Mouse (Mus musculus): Measurements from ENCODE around the gene Fbxo31. TPM values are rescaled to one million over a fixed set of nuclear protein-coding genes. Genes with fewer than 3 reads are reported as not detected.

Fbxo31 gene
- total and polyA plus RNA-seq, 3 experiments = 4.9 to 25.3 (median 5.9) TPM

DNA sequence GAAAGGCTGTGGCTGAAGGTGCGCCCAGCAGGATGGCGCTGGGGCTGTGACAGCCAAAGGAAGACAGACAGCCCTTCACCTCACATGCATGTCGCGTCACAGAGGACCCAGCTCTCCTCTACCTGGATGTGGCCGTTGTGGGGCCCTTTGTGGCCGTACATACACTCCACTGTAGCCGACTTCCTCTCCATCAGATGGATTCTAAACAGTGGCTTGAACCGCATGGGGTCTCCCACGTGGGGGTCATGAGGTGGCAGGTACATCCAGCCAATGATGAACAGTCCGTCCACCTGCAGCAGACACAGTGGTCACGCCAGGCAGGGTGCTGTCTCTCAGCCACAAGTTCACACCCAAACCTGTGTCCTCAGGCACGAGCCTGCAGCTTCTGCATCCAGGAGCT lies 18.8 kb downstream of the Fbxo31 start:
- no peak overlapping the region for H3K4me3 ChIP-seq (ENCODE audit: low read depth, low read length)
- no peak for DNase-seq (ENCODE audit: low spot score)
- no peaks in the 10 kb centered on the region for H3K4me1 ChIP-seq (ENCODE audit: insufficient read depth, low read depth, low read length)
- H3K27me3 ChIP-seq (ENCODE audit: insufficient read depth, low read length) = no peaks in the 10 kb centered on the region
- H3K36me3 ChIP-seq (replicated peaks) = peaks cover 91% of the 10 kb centered on the region
- no peak for TF ChIP-seq CTCF (IDR thresholded peaks at IDR 0.05; ENCODE audit: low read depth, low read length)
- TF ChIP-seq GATA2 (IDR thresholded peaks at IDR 0.05; ENCODE audit: borderline replicate concordance, low read depth, low read length) = no peak
- no peak for TF ChIP-seq TAL1 (conservative IDR thresholded peaks at IDR 0.05; ENCODE audit: low read depth, low read length)
- TF ChIP-seq GATA1 (IDR thresholded peaks at IDR 0.05; ENCODE audit: borderline replicate concordance, low read length) = no peak
- no peak for TF ChIP-seq POLR2AphosphoS5 (IDR thresholded peaks at IDR 0.05; ENCODE audit: insufficient replicate concordance, low read depth, low read length)
- no peak for ATAC-seq (ENCODE audit: extremely low read depth, insufficient number of reproducible peaks, low FRiP score, poor library complexity, severe bottlenecking)
- no peaks in the 10 kb centered on the region for H3K9me3 ChIP-seq (replicated peaks)

- Histone ChIP-seq H3K27me3 (ENCODE audit: insufficient read depth, low read length) (no peaks in the 10 kb centered on the region), H3K36me3 (replicated peaks) (peaks cover 91% of the 10 kb centered on the region), H3K9me3 (replicated peaks) (no peaks in the 10 kb centered on the region), H3K4me3 (ENCODE audit: low read depth, low read length) (no peak overlapping the region), H3K4me1 (ENCODE audit: insufficient read depth, low read depth, low read length) (no peaks in the 10 kb centered on the region)
- no peak for DNase-seq (ENCODE audit: low spot score)
- ATAC-seq (ENCODE audit: extremely low read depth, insufficient number of reproducible peaks, low FRiP score, poor library complexity, severe bottlenecking) = no peak
- TF ChIP-seq CTCF (IDR thresholded peaks at IDR 0.05; ENCODE audit: low read depth, low read length) (no peak), TAL1 (conservative IDR thresholded peaks at IDR 0.05; ENCODE audit: low read depth, low read length) (no peak), POLR2AphosphoS5 (IDR thresholded peaks at IDR 0.05; ENCODE audit: insufficient replicate concordance, low read depth, low read length) (no peak), GATA2 (IDR thresholded peaks at IDR 0.05; ENCODE audit: borderline replicate concordance, low read depth, low read length) (no peak), GATA1 (IDR thresholded peaks at IDR 0.05; ENCODE audit: borderline replicate concordance, low read length) (no peak)
Observed at GRCm38 (mm10) chr8:121558538-121558937, 20.1 kb downstream of the Fbxo31 start.

DNA sequence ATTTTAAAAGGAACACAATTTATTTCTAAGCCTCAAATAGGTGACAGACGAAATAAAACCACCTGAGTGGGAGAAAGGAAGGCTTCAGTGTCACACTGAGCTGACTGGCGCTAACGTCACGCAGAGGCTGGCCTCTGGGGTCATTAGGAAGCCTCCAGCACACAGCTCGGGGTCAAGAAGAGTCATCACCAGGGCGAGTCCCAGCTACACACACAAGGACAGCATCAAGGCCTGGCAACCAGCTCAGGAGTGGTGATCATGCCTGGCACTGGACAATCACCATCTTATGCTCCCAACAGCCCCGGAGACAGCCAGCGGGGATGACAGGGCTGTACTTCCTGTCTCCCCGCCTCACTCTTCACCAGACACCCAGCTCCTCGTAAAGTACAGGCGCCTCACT lies 20.9 kb downstream of the Fbxo31 start:
- Histone ChIP-seq H3K36me3 (replicated peaks) (peaks cover 91% of the 10 kb centered on the region), H3K27me3 (ENCODE audit: insufficient read depth, low read length) (no peaks in the 10 kb centered on the region), H3K9me3 (replicated peaks) (no peaks in the 10 kb centered on the region), H3K4me1 (ENCODE audit: insufficient read depth, low read depth, low read length) (no peaks in the 10 kb centered on the region), H3K4me3 (ENCODE audit: low read depth, low read length) (no peak overlapping the region)
- DNase-seq (ENCODE audit: low spot score) = no peak
- ATAC-seq (ENCODE audit: extremely low read depth, insufficient number of reproducible peaks, low FRiP score, poor library complexity, severe bottlenecking) = no peak
- TF ChIP-seq TAL1 (conservative IDR thresholded peaks at IDR 0.05; ENCODE audit: low read depth, low read length) = no peak
- TF ChIP-seq GATA1 (IDR thresholded peaks at IDR 0.05; ENCODE audit: borderline replicate concordance, low read length) = no peak
- no peak for TF ChIP-seq POLR2AphosphoS5 (IDR thresholded peaks at IDR 0.05; ENCODE audit: insufficient replicate concordance, low read depth, low read length)
- no peak for TF ChIP-seq GATA2 (IDR thresholded peaks at IDR 0.05; ENCODE audit: borderline replicate concordance, low read depth, low read length)
- TF ChIP-seq CTCF (IDR thresholded peaks at IDR 0.05; ENCODE audit: low read depth, low read length) = no peak

GRCm38 (mm10) chr8:121553831-121554475 lies 24.7 kb downstream of the Fbxo31 start:
- no peaks in the 10 kb centered on the region for H3K9me3 ChIP-seq (replicated peaks)
- H3K27me3 ChIP-seq (ENCODE audit: insufficient read depth, low read length) = no peaks in the 10 kb centered on the region
- ATAC-seq (ENCODE audit: extremely low read depth, insufficient number of reproducible peaks, low FRiP score, poor library complexity, severe bottlenecking) (no peak), DNase-seq (ENCODE audit: low spot score) (no peak)
- peaks cover 94% of the 10 kb centered on the region for H3K36me3 ChIP-seq (replicated peaks)
- TF ChIP-seq GATA1 (IDR thresholded peaks at IDR 0.05; ENCODE audit: borderline replicate concordance, low read length) (no peak), TAL1 (conservative IDR thresholded peaks at IDR 0.05; ENCODE audit: low read depth, low read length) (no peak), GATA2 (IDR thresholded peaks at IDR 0.05; ENCODE audit: borderline replicate concordance, low read depth, low read length) (no peak), POLR2AphosphoS5 (IDR thresholded peaks at IDR 0.05; ENCODE audit: insufficient replicate concordance, low read depth, low read length) (no peak), CTCF (IDR thresholded peaks at IDR 0.05; ENCODE audit: low read depth, low read length) (no peak)
- no peaks in the 10 kb centered on the region for H3K4me1 ChIP-seq (ENCODE audit: insufficient read depth, low read depth, low read length)
- H3K4me3 ChIP-seq (ENCODE audit: low read depth, low read length) = no peak overlapping the region

- TF ChIP-seq GATA1 (IDR thresholded peaks at IDR 0.05; ENCODE audit: borderline replicate concordance, low read length) = no peak
- no peak for TF ChIP-seq POLR2AphosphoS5 (IDR thresholded peaks at IDR 0.05; ENCODE audit: insufficient replicate concordance, low read depth, low read length)
- no peak for TF ChIP-seq CTCF (IDR thresholded peaks at IDR 0.05; ENCODE audit: low read depth, low read length)
- no peak for TF ChIP-seq GATA2 (IDR thresholded peaks at IDR 0.05; ENCODE audit: borderline replicate concordance, low read depth, low read length)
- TF ChIP-seq TAL1 (conservative IDR thresholded peaks at IDR 0.05; ENCODE audit: low read depth, low read length) = no peak
- ATAC-seq (ENCODE audit: extremely low read depth, insufficient number of reproducible peaks, low FRiP score, poor library complexity, severe bottlenecking) = no peak
- DNase-seq (ENCODE audit: low spot score) = no peak
- Histone ChIP-seq H3K4me1 (ENCODE audit: insufficient read depth, low read depth, low read length) (no peaks in the 10 kb centered on the region), H3K9me3 (replicated peaks) (no peaks in the 10 kb centered on the region), H3K4me3 (ENCODE audit: low read depth, low read length) (no peak overlapping the region), H3K27me3 (ENCODE audit: insufficient read depth, low read length) (no peaks in the 10 kb centered on the region), H3K36me3 (replicated peaks) (peaks cover 80% of the 10 kb centered on the region)
Observed at GRCm38 (mm10) chr8:121552506-121552905, 26.1 kb downstream of the Fbxo31 start.

DNA sequence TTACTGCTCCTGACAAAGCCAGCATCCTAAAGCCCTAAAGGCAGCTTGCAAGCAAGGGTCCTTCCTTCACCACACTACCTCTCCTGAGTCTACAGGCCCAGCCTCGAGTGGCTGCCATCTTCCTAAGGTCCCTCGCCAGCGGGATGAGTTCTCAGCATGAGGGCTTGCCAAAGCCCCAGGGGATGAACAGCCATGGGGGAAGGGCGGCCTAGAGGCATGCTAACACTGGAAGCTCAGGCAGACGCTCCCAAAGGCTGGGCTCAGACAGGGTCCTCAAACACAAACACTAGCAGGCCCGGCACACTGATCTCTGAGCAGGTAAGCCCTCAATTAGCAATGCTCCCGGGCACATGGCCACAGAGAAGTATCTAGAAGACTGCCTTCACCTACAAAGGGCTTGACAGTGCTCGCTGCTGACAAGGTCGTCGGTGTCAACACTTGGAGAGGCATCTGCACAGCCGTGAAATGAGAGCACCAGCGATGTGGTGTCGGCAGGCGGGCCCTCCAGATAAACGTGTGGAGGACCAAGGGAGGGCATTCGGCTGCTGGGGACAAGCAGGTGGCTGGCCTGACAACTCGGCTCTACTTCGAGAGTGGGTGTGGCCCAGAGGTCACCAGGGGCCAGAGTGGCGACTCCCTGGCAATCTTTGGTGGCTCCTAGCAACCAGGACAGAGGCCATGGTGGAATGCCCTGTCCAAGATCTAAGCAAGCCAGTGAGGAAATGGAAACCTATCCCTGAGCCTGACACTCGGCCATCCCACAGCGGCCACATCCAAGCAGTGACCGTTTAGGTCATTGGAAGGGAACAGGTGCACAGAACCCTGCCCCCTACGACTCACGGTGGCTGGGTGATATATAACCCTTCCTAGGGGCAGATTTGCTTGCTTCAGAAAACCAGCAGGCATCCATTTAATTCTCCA lies 27.3 kb downstream of the Fbxo31 start:
- Histone ChIP-seq H3K4me3 (ENCODE audit: low read depth, low read length) (no peak overlapping the region), H3K9me3 (replicated peaks) (no peaks in the 10 kb centered on the region), H3K4me1 (ENCODE audit: insufficient read depth, low read depth, low read length) (no peaks in the 10 kb centered on the region), H3K27me3 (ENCODE audit: insufficient read depth, low read length) (no peaks in the 10 kb centered on the region), H3K36me3 (replicated peaks) (peaks cover 71% of the 10 kb centered on the region)
- no peak for TF ChIP-seq TAL1 (conservative IDR thresholded peaks at IDR 0.05; ENCODE audit: low read depth, low read length)
- no peak for TF ChIP-seq GATA2 (IDR thresholded peaks at IDR 0.05; ENCODE audit: borderline replicate concordance, low read depth, low read length)
- no peak for TF ChIP-seq GATA1 (IDR thresholded peaks at IDR 0.05; ENCODE audit: borderline replicate concordance, low read length)
- ATAC-seq (ENCODE audit: extremely low read depth, insufficient number of reproducible peaks, low FRiP score, poor library complexity, severe bottlenecking) = no peak
- no peak for DNase-seq (ENCODE audit: low spot score)
